Mouse (Mus musculus) intestine, embryonic 14.5 days (tissue): ENCODE measurements around the gene Psmd14. TPM values are rescaled to one million over a fixed set of nuclear protein-coding genes. Genes with fewer than 3 reads are reported as not detected.

ENCODE experiments used
- ATAC-seq: fragments of 200-750 bp; cut with Nextera tagmentation; replicated peaks from 2 replicates; pipeline ENCODE4 v1.8.0; 2017; ENCODE audit warnings: low read depth, moderate number of reproducible peaks, moderate TSS enrichment, moderate library complexity; ENCODE audit not compliant: low FRiP score, low TSS enrichment
- DNase-seq: peaks from one replicate; pipeline ENCODE4 v3.0.0-alpha.2; 2018; ENCODE audit warnings: low spot score
- H3K27ac ChIP-seq: fragments of 300-500 bp; sonication (generic); 2 replicates; pipeline ENCODE4 v1.5.1; 2014; ENCODE audit warnings: low read depth, mild to moderate bottlenecking, control low read depth
- H3K27me3 ChIP-seq: fragments of 300-500 bp; sonication (generic); replicated peaks from 2 replicates; pipeline ENCODE4 v1.6.1; 2014; ENCODE audit warnings: low read length, control low read depth; ENCODE audit not compliant: control insufficient read depth, insufficient read depth
- H3K36me3 ChIP-seq: fragments of 300-500 bp; sonication (generic); 2 replicates; pipeline ENCODE4 v1.6.1; 2014; ENCODE audit warnings: low read length, control low read depth; ENCODE audit not compliant: control insufficient read depth, insufficient read depth
- H3K4me1 ChIP-seq: fragments of 300-500 bp; sonication (generic); replicated peaks from 2 replicates; pipeline ENCODE4 v1.6.1; 2014; ENCODE audit warnings: low read length, control low read depth, mixed read lengths; ENCODE audit not compliant: control insufficient read depth, insufficient read depth
- H3K4me2 ChIP-seq: fragments of 300-500 bp; sonication (generic); 2 replicates; pipeline ENCODE4 v1.6.1; 2014; ENCODE audit warnings: low read length
- H3K4me3 ChIP-seq: fragments of 300-500 bp; sonication (generic); 2 replicates; pipeline ENCODE4 v1.5.1; 2014; ENCODE audit warnings: low read depth, low read length, control low read depth, mixed read lengths
- H3K9ac ChIP-seq: fragments of 300-500 bp; sonication (generic); 2 replicates; pipeline ENCODE4 v1.6.1; 2014; ENCODE audit warnings: mild to moderate bottlenecking, low read length
- H3K9me3 ChIP-seq: fragments of 300-500 bp; sonication (generic); 2 replicates; pipeline ENCODE4 v1.6.1; 2016; ENCODE audit warnings: low read length, control low read depth; ENCODE audit not compliant: control insufficient read depth
- WGBS: fragments of 180-500 bp; shearing (Covaris S2); extraction: QIAGEN DNeasy Blood & Tissue Kit; methylation state at CpG from one replicate; pipeline ENCODE4 v1.1.7; 2014; 5-methylcytosine and 5-hydroxymethylcytosine counted together
- microRNA-seq: library from miRNA; unstranded; fragments of <30 nt; microRNA quantifications from one replicate; pipeline ENCODE4, GENCODE M21; 2016
- polyA plus RNA-seq: library from polyadenylated mRNA; unstranded; fragments of >200 nt; fragmentation: Nextera tagmentation; extraction: Ambion mirVana; gene quantifications from 2 replicates; pipeline ENCODE4 v1.2.1, GENCODE M21; 2014

Psmd14 gene
- polyA plus RNA-seq, 1 experiment from 2014 or later: 193 TPM

DNA sequence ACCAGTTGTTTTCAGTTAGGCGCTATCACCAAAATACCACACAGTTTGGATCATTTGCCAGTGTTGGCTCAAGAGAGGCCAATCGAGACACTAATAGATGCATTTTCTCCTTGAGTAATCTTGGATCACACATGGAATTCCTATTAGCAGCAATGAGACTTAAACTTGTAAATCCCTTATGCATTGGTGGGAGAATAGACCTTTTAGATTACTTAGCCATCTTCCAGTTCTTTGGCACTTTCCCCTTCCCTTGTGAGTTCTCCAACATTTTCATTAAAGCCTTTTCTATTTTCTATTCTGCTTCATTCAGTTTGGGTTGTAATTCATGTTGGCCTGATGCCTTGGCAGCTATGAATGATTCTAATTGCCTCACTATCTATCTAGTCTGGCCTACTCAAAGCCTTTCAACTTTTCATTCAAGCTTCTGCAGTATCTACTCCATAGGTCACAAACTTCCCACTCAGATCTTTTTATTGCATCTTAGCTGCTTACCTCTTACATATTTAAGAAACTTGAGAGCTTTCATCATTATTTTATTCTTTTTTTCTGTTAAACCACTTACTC lies 125.8 kb downstream of the Psmd14 start:
- Histone ChIP-seq H3K27ac (no peak overlapping the region), H3K4me2 (no peak overlapping the region), H3K4me1 (no peaks in the 10 kb centered on the region), H3K4me3 (no peak overlapping the region), H3K9ac (no peak overlapping the region), H3K36me3 (no peaks in the 10 kb centered on the region), H3K27me3 (no peaks in the 10 kb centered on the region), H3K9me3 (no peaks in the 10 kb centered on the region)
- 84% methylated on average over 2 of the region's 2 CpGs for WGBS
- ATAC-seq (no peak), DNase-seq (no peak)

Small RNA genes lying within 50 kb of the gene (microRNA-seq; reads per million reads assigned to microRNA genes)
- gene Gm22403: not detected

Other genes starting within 250 kb of the Psmd14 start
- gene Tank, start 133.1 kb upstream of the Psmd14 start, polyA plus RNA-seq: 30.7 and 32.0 TPM in 2 replicates
- 0.04 TPM in 1 of 2 replicates, not detected in the other for gene Tbr1, start 91.2 kb downstream of the Psmd14 start, polyA plus RNA-seq